Mouse (Mus musculus) colon, adult 2 months (tissue): ENCODE results near the gene Hhip. TPM values are rescaled to one million over a fixed set of nuclear protein-coding genes. Genes with fewer than 3 reads are reported as not detected.

Experiments used
- polyA plus RNA-seq: library from polyadenylated mRNA; depleted of rRNA; stranded (reverse); fragments of >200 nt; gene quantifications from 2 replicates; pipeline ENCODE4 v1.2.3, GENCODE M21; 2012; rRNA removed

Hhip gene
- polyA plus RNA-seq = 4.4 and 5.2 TPM in 2 replicates

GRCm38 (mm10) chr8:80057198-80058174, at the start of gene Hhip:
Hhip (minus strand) TSS chr8:80058006.

